Mouse (Mus musculus): ENCODE data around the gene Fbxl16. TPM values are rescaled to one million over a fixed set of nuclear protein-coding genes. Genes with fewer than 3 reads are reported as not detected.

Gene Fbxl16
- polyA plus RNA-seq, 1 experiment, result 6.0 TPM

GRCm38 (mm10) chr17:25833961-25834594 is 25.2 kb downstream of the Fbxl16 start:
- Histone ChIP-seq H3ac (ENCODE audit: control insufficient read depth, insufficient read length) (peak overlapping the region; percentile 46), H3K79me2 (ENCODE audit: control insufficient read depth, insufficient read depth) (peaks cover 36% of the 10 kb centered on the region), H3K36me3 (ENCODE audit: control insufficient read depth, insufficient read depth) (peaks cover 9% of the 10 kb centered on the region), H3K4me3 (peak overlapping the region; percentile 52), H3K27me3 (ENCODE audit: control insufficient read depth, insufficient read depth, insufficient read length) (no peaks in the 10 kb centered on the region), H3K4me2 (ENCODE audit: low read depth) (peak overlapping the region; percentile 94)
- TF ChIP-seq MYOD1 (IDR thresholded peaks at IDR 0.05; ENCODE audit: control insufficient read depth in 1 of 3, insufficient read length in 2 of 3, low read depth in 2 of 3) (no peak), MAX (IDR thresholded peaks at IDR 0.05; ENCODE audit: low read depth) (no peak), MYOG (IDR thresholded peaks at IDR 0.05; ENCODE audit: control insufficient read depth in 1 of 3, insufficient read depth in 1 of 3, insufficient read length in 2 of 3, low read depth in 2 of 3) (no peak), CEBPB (IDR thresholded peaks at IDR 0.05; ENCODE audit: insufficient read depth, poor library complexity, severe bottlenecking) (no peak), POLR2AphosphoS2 (IDR thresholded peaks at IDR 0.05; ENCODE audit: insufficient read length, low read depth) (no peak), E2F4 (IDR thresholded peaks at IDR 0.05; ENCODE audit: insufficient read depth) (no peak), USF1 (IDR thresholded peaks at IDR 0.05; ENCODE audit: low read depth) (no peak), TCF3 (IDR thresholded peaks at IDR 0.05; ENCODE audit: insufficient read length, low read depth) (no peak), REST (IDR thresholded peaks at IDR 0.05; ENCODE audit: insufficient read depth, insufficient read length) (no peak), TCF12 (IDR thresholded peaks at IDR 0.05; ENCODE audit: insufficient read depth, poor library complexity, severe bottlenecking) (no peak), SRF (IDR thresholded peaks at IDR 0.05; ENCODE audit: control insufficient read depth, insufficient read length, low read depth) (no peak)

- no peak for TF ChIP-seq POLR2AphosphoS2 (IDR thresholded peaks at IDR 0.05; ENCODE audit: insufficient read length, low read depth)
- TF ChIP-seq TCF3 (IDR thresholded peaks at IDR 0.05; ENCODE audit: insufficient read length, low read depth), result no peak
- no peak for TF ChIP-seq USF1 (IDR thresholded peaks at IDR 0.05; ENCODE audit: low read depth)
- TF ChIP-seq MYOG (IDR thresholded peaks at IDR 0.05; ENCODE audit: control insufficient read depth in 1 of 3, insufficient read depth in 1 of 3, insufficient read length in 2 of 3, low read depth in 2 of 3), result no peak
- TF ChIP-seq SRF (IDR thresholded peaks at IDR 0.05; ENCODE audit: control insufficient read depth, insufficient read length, low read depth), result no peak
- TF ChIP-seq POLR2A (IDR thresholded peaks at IDR 0.05; ENCODE audit: insufficient read length, low read depth), result no peak
- TF ChIP-seq MYOD1 (IDR thresholded peaks at IDR 0.05; ENCODE audit: control insufficient read depth in 1 of 3, insufficient read length in 2 of 3, low read depth in 2 of 3), result no peak
- no peak for TF ChIP-seq REST (IDR thresholded peaks at IDR 0.05; ENCODE audit: insufficient read depth, insufficient read length)
- TF ChIP-seq CEBPB (IDR thresholded peaks at IDR 0.05; ENCODE audit: insufficient read depth, poor library complexity, severe bottlenecking), result no peak
- no peak for TF ChIP-seq E2F4 (IDR thresholded peaks at IDR 0.05; ENCODE audit: insufficient read depth)
- no peak for TF ChIP-seq MAX (IDR thresholded peaks at IDR 0.05; ENCODE audit: low read depth)
- no peaks in the 10 kb centered on the region for H3K27me3 ChIP-seq (ENCODE audit: control insufficient read depth, insufficient read depth, insufficient read length)
- peaks cover 10% of the 10 kb centered on the region for H3K36me3 ChIP-seq (ENCODE audit: control insufficient read depth, insufficient read depth)
- H3K79me2 ChIP-seq (ENCODE audit: control insufficient read depth, insufficient read depth), result peaks cover 31% of the 10 kb centered on the region
- H3K4me3 ChIP-seq, result peak overlapping the region; percentile 52
- no peak overlapping the region for H3ac ChIP-seq (ENCODE audit: control insufficient read depth, insufficient read length)
- peak overlapping the region; percentile 94 for H3K4me2 ChIP-seq (ENCODE audit: low read depth)
Observed at GRCm38 (mm10) chr17:25834595-25835222, 25.8 kb downstream of the Fbxl16 start.

DNA sequence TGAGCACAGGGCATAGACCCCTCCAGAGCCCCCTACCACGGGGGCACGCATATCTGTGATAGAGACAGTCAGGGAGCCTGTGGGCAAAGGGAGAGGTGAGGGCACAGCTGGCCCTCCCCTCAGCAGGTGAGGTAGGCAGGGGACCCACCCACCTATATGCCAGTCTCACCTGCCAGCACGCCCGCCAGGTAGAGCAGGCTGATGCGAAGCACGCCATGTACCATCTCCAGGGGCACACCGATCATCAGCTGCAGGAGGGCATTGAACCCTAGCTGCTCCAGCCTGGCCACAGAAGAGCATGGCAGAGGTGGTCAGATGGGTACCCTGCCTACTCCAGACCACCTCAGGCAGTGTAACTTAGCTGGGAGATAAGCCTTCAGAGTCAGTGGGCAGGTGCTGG is 26.4 kb downstream of the Fbxl16 start:
- H3K36me3 ChIP-seq (ENCODE audit: control insufficient read depth, insufficient read depth), result peaks cover 13% of the 10 kb centered on the region
- TF ChIP-seq SRF (IDR thresholded peaks at IDR 0.05; ENCODE audit: control insufficient read depth, insufficient read length, low read depth) (no peak), MYOD1 (IDR thresholded peaks at IDR 0.05; ENCODE audit: control insufficient read depth in 1 of 3, insufficient read length in 2 of 3, low read depth in 2 of 3) (no peak), TCF3 (IDR thresholded peaks at IDR 0.05; ENCODE audit: insufficient read length, low read depth) (no peak), TCF12 (IDR thresholded peaks at IDR 0.05; ENCODE audit: insufficient read depth, poor library complexity, severe bottlenecking) (no peak), MAX (IDR thresholded peaks at IDR 0.05; ENCODE audit: low read depth) (no peak), USF1 (IDR thresholded peaks at IDR 0.05; ENCODE audit: low read depth) (no peak), E2F4 (IDR thresholded peaks at IDR 0.05; ENCODE audit: insufficient read depth) (no peak), POLR2AphosphoS2 (IDR thresholded peaks at IDR 0.05; ENCODE audit: insufficient read length, low read depth) (no peak), CEBPB (IDR thresholded peaks at IDR 0.05; ENCODE audit: insufficient read depth, poor library complexity, severe bottlenecking) (no peak), REST (IDR thresholded peaks at IDR 0.05; ENCODE audit: insufficient read depth, insufficient read length) (no peak)
- H3K4me3 ChIP-seq, result no peak overlapping the region
- peaks cover 31% of the 10 kb centered on the region for H3K79me2 ChIP-seq (ENCODE audit: control insufficient read depth, insufficient read depth)
- no peak overlapping the region for H3ac ChIP-seq (ENCODE audit: control insufficient read depth, insufficient read length)
- no peak overlapping the region for H3K4me2 ChIP-seq (ENCODE audit: low read depth)
- no peaks in the 10 kb centered on the region for H3K27me3 ChIP-seq (ENCODE audit: control insufficient read depth, insufficient read depth, insufficient read length)

DNA sequence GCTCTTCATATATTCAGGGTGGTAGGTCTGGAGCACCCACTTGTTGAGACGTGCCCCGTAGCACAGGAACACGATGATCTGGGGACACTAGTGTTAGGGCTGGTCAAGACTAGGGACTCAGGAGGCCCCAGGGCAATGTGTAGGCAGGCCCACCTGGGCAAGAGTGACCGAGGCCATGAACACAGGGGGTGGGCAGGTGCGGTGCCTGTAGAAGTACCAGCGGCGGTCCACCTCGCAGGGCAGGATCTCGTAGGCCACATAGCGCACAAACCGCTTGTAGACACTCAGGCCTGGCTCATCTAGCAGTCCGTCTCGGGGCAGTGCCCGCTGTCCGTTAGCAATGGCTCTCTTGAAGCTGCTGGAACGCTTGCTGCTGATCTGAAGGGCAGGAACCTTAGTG is 26.9 kb downstream of the Fbxl16 start:
- Histone ChIP-seq H3ac (ENCODE audit: control insufficient read depth, insufficient read length) (no peak overlapping the region), H3K79me2 (ENCODE audit: control insufficient read depth, insufficient read depth) (peaks cover 30% of the 10 kb centered on the region), H3K27me3 (ENCODE audit: control insufficient read depth, insufficient read depth, insufficient read length) (no peaks in the 10 kb centered on the region), H3K36me3 (ENCODE audit: control insufficient read depth, insufficient read depth) (peaks cover 13% of the 10 kb centered on the region), H3K4me2 (ENCODE audit: low read depth) (no peak overlapping the region), H3K4me3 (no peak overlapping the region)
- TF ChIP-seq MYOD1 (IDR thresholded peaks at IDR 0.05; ENCODE audit: control insufficient read depth in 1 of 3, insufficient read length in 2 of 3, low read depth in 2 of 3) (no peak), E2F4 (IDR thresholded peaks at IDR 0.05; ENCODE audit: insufficient read depth) (no peak), POLR2AphosphoS2 (IDR thresholded peaks at IDR 0.05; ENCODE audit: insufficient read length, low read depth) (peak; percentile 37)

Measured in myocyte (in vitro differentiated cells).